Mouse (Mus musculus) lung, adult 2 months (tissue): Measurements from ENCODE around the gene Elf5. TPM values are rescaled to one million over a fixed set of nuclear protein-coding genes. Genes with fewer than 3 reads are reported as not detected.

Experiments
- DNase-seq: peaks from one replicate; pipeline ENCODE4 v3.0.0; 2022
- H3K4me1 ChIP-seq: fragments of 200-500 bp; 2 replicates; pipeline ENCODE4 v1.6.1; 2011; ENCODE audit warnings: low read length; ENCODE audit not compliant: control insufficient read depth, insufficient read depth
- H3K4me3 ChIP-seq: fragments of 200-500 bp; replicated peaks from 2 replicates; pipeline ENCODE3; 2011; ENCODE audit warnings: low read depth, mild to moderate bottlenecking, control low read depth, low read length; ENCODE audit errors: extremely low read depth
- CTCF ChIP-seq: fragments of 200-500 bp; IDR thresholded peaks from 2 replicates; pipeline ENCODE4 v1.5.1; 2011; ENCODE audit warnings: mild to moderate bottlenecking, low read length, control low read depth; ENCODE audit not compliant: insufficient read depth
- POLR2A ChIP-seq: fragments of 200-500 bp; IDR thresholded peaks from 2 replicates; pipeline ENCODE4 v1.6.1; 2011; ENCODE audit warnings: low read depth, mild to moderate bottlenecking, control low read depth, low read length, borderline replicate concordance; ENCODE audit errors: extremely low read depth
- WGBS: fragments of 180-500 bp; shearing (Covaris S2); methylation state at CpG from one replicate; pipeline ENCODE4 v1.1.7; 2018; 5-methylcytosine and 5-hydroxymethylcytosine counted together
- polyA plus RNA-seq: library from polyadenylated mRNA; depleted of rRNA; stranded (reverse); fragments of >200 nt; gene quantifications from 2 replicates; pipeline ENCODE4 v1.2.3, GENCODE M21; 2012; rRNA removed

Elf5 gene
- polyA plus RNA-seq, result 32.8 and 55.4 TPM in 2 replicates

DNA sequence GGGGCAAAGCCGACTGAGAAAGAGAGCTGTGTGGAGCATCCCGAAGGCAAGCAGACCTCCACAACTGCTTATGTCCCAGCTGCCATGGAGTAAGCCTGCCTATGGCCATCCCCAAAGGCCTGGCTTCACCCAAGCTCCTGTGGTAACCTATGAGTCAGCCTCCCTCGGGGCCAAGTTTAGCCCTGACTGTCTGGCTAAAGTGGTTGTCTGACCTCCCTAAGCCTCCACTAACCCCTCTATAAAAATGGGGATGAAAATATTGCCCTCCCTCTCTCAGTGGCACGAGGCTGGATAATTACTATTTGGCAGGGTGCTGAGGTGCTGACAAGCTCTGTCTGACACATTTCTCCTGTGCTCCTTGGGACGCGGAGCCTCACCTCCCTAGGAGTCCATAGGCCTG, at the start of gene Elf5:
Elf5 (plus strand) TSS at position 341 of the 400 bp plus-strand sequence.
- no peaks in the 10 kb centered on the region for H3K4me1 ChIP-seq
- WGBS, result 73% methylated on average over 6 of the region's 6 CpGs
- TF ChIP-seq CTCF (no peak), POLR2A (no peak)
- DNase-seq, result no peak
- no peak within 1 kb of the TSS for H3K4me3 ChIP-seq

- H3K4me3 ChIP-seq, result no peak overlapping the region
- no peaks in the 10 kb centered on the region for H3K4me1 ChIP-seq
- no peak for DNase-seq
- 59% methylated on average over 5 of the region's 5 CpGs for WGBS
- TF ChIP-seq CTCF (no peak), POLR2A (no peak)
Measured at GRCm38 (mm10) chr2:103372541-103372940, 38.9 kb upstream of the Elf5 start.

DNA sequence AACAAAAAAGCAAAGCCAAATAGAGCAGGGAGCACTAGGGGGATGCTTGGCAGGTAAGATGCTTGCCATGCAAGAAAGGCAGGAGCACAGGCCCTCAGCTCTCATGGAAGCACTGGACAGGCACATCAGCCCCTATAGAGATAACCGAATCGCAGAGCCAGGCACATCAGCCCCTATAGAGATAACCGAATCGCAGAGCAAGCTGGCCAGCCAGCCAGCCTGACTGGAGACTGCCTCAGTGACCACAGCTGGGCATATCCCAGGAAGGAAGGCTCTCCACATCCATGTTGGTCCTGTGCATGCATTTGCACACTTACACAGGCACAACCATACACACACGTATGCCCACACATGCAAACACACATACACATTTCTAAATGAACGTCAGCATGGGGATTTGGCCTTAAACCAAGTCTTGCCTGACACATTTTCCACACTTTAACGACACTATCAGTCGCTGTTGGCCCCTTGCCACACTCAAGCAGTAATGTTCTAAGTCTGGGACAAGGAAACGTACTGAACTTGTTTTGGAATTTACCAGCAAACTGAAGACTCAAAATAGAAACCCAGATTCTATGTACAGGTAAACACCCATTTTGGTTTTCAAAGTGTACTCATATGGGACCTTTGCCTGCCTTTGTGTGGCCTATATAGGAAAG, 31.9 kb upstream of the Elf5 start:
- 50% methylated on average over 9 of the region's 9 CpGs for WGBS
- TF ChIP-seq CTCF (no peak), POLR2A (no peak)
- H3K4me3 ChIP-seq, result no peak overlapping the region
- peaks cover 3% of the 10 kb centered on the region; the same call in 1 of the 2 replicates for H3K4me1 ChIP-seq
- no peak for DNase-seq

- TF ChIP-seq CTCF (no peak), POLR2A (no peak)
- Histone ChIP-seq H3K4me1 (peaks cover 3% of the 10 kb centered on the region; the same call in 1 of the 2 replicates), H3K4me3 (no peak overlapping the region)
- WGBS, result 79% methylated on average over 2 of the region's 2 CpGs
- DNase-seq, result no peak
Measured at GRCm38 (mm10) chr2:103382174-103382573, 29.3 kb upstream of the Elf5 start.

- 71% methylated on average over 1 of the region's 1 CpGs for WGBS
- no peak for DNase-seq
- TF ChIP-seq POLR2A (no peak), CTCF (no peak)
- Histone ChIP-seq H3K4me1 (no peaks in the 10 kb centered on the region), H3K4me3 (no peak overlapping the region)
Measured at GRCm38 (mm10) chr2:103387881-103388280, 23.6 kb upstream of the Elf5 start.

GRCm38 (mm10) chr2:103388311-103388710, 23.2 kb upstream of the Elf5 start:
- peak; percentile 24 for DNase-seq
- no peak overlapping the region for H3K4me3 ChIP-seq
- H3K4me1 ChIP-seq, result no peaks in the 10 kb centered on the region
- WGBS, result 59% methylated on average over 1 of the region's 1 CpGs
- TF ChIP-seq CTCF (no peak), POLR2A (no peak)

- no peaks in the 10 kb centered on the region for H3K4me1 ChIP-seq
- H3K4me3 ChIP-seq, result no peak overlapping the region
- WGBS, result 62% methylated on average over 4 of the region's 4 CpGs
- TF ChIP-seq POLR2A (no peak), CTCF (no peak)
- no peak for DNase-seq
Measured at GRCm38 (mm10) chr2:103390086-103390988, 21.2 kb upstream of the Elf5 start.

DNA sequence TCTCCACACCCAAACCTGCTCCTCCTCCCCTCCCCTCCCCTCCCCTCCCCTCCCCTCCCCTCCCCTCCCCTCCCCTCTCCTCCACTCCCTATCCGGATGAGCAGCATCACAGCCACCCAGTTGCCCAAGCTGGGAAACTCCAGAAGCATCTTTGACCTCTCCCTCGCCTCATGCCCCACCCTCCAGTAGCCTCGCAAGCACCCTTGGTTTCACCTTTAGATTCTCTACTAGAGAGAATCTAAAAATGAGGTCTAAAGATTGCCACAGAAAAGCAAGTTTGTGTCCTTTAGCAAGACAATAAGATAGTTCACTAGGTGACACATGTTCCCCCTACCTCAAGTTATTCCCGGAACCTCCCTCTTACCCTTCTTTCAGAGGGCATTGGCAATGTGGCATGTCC, 19.9 kb upstream of the Elf5 start:
- Histone ChIP-seq H3K4me3 (no peak overlapping the region), H3K4me1 (no peaks in the 10 kb centered on the region)
- TF ChIP-seq POLR2A, result no peak
- TF ChIP-seq CTCF, result no peak
- DNase-seq, result no peak
- WGBS, result 97% methylated on average over 3 of the region's 4 CpGs

- 83% methylated on average over 6 of the region's 6 CpGs for WGBS
- H3K4me3 ChIP-seq, result no peak overlapping the region
- DNase-seq, result no peak
- TF ChIP-seq POLR2A (no peak), CTCF (no peak)
- H3K4me1 ChIP-seq, result no peaks in the 10 kb centered on the region
Measured at GRCm38 (mm10) chr2:103398110-103398509, 13.4 kb upstream of the Elf5 start.
